Mouse (Mus musculus) heart, adult 2 months (tissue): ENCODE data around the gene Stra6.

Source experiments
- CTCF ChIP-seq: fragments of 200-600 bp; IDR thresholded peaks from 2 replicates; pipeline ENCODE4 v1.8.1; 2022; ENCODE audit warnings: antibody characterized with exemption, mild to moderate bottlenecking, moderate library complexity
- POLR2A ChIP-seq: fragments of 200-500 bp; IDR thresholded peaks from 2 replicates; pipeline ENCODE4 v1.6.1; 2011; ENCODE audit warnings: mild to moderate bottlenecking, low read depth, low read length, control low read depth; ENCODE audit not compliant: insufficient read depth

DNA sequence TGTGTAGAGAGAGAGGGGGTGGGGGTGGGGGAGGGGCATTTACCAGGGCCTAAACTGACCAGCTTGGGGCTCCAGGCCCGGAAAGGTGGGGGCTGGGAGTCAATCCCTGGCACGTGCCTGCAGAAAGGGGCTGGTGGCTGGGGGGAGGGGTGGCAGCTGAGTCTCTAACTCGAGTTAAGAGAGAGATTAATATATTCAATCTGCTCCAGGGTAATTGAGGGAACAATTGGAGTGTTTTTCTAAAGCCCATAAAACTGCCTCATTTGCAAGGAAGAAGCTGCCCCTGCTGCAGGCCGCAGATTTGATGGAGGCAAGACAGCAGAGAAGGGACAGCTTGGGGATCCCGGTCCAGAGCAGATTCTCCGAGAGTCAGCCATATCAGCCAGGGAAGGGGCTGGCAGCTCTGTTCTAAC lies 49.3 kb downstream of the Stra6 start:
- TF ChIP-seq POLR2A (no peak), CTCF (no peak)
